Mouse (Mus musculus) kidney, adult 2 months (tissue): ENCODE results near the gene Hapln3. TPM values are rescaled to one million over a fixed set of nuclear protein-coding genes. Genes with fewer than 3 reads are reported as not detected.

ENCODE experiments used
- DNase-seq: peaks from one replicate; pipeline ENCODE4 v3.0.0; 2021
- H3K27ac ChIP-seq: fragments of 200-500 bp; 2 replicates; pipeline ENCODE4 v1.5.1; 2012; ENCODE audit warnings: low read depth, low read length, control low read depth, inconsistent platforms; ENCODE audit not compliant: insufficient read depth
- H3K27me3 ChIP-seq: fragments of 200-500 bp; replicated peaks from 2 replicates; pipeline ENCODE4 v1.6.1; 2012; ENCODE audit warnings: mild to moderate bottlenecking, moderate library complexity, low read length, inconsistent platforms; ENCODE audit not compliant: control insufficient read depth, insufficient read depth
- H3K36me3 ChIP-seq: fragments of 200-500 bp; 2 replicates; pipeline ENCODE4 v1.6.1; 2012; ENCODE audit warnings: mild to moderate bottlenecking, moderate library complexity, low read length, inconsistent platforms; ENCODE audit not compliant: control insufficient read depth, insufficient read depth
- H3K4me1 ChIP-seq: fragments of 200-500 bp; 2 replicates; pipeline ENCODE4 v1.6.1; 2011; ENCODE audit warnings: low read length; ENCODE audit not compliant: control insufficient read depth, insufficient read depth
- H3K4me3 ChIP-seq: fragments of 200-500 bp; 2 replicates; pipeline ENCODE4 v1.5.1; 2011; ENCODE audit warnings: mild to moderate bottlenecking, low read depth, low read length, control low read depth; ENCODE audit not compliant: insufficient read depth
- CTCF ChIP-seq: fragments of 200-500 bp; conservative IDR thresholded peaks from 2 replicates; pipeline ENCODE4 v1.5.1; 2011; ENCODE audit warnings: low read depth, mild to moderate bottlenecking, control low read depth, low read length, moderate library complexity, mixed read lengths; ENCODE audit not compliant: insufficient read depth, insufficient read length
- POLR2A ChIP-seq: fragments of 200-500 bp; IDR thresholded peaks from one replicate; pipeline ENCODE4 v1.6.1; 2011; ENCODE audit warnings: low read depth, low read length, control low read depth
- WGBS: fragments of 180-500 bp; shearing (Covaris S2); methylation state at CpG from one replicate; pipeline ENCODE4 v1.1.7; 2018; 5-methylcytosine and 5-hydroxymethylcytosine counted together
- polyA plus RNA-seq: library from polyadenylated mRNA; depleted of rRNA; stranded (reverse); fragments of >200 nt; gene quantifications from 2 replicates; pipeline ENCODE4 v1.2.3, GENCODE M21; 2012

Gene Hapln3
- polyA plus RNA-seq, 1 experiment = 3.1 TPM

GRCm38 (mm10) chr7:79147931-79148653 lies 17.3 kb upstream of the Hapln3 start:
- no peak for TF ChIP-seq CTCF
- no peak for TF ChIP-seq POLR2A
- Histone ChIP-seq H3K27ac (peak overlapping the region; percentile 17), H3K4me1 (no peaks in the 10 kb centered on the region; the same call in 1 of the 2 replicates), H3K4me3 (peak overlapping the region; percentile 95), H3K36me3 (no peaks in the 10 kb centered on the region), H3K27me3 (no peaks in the 10 kb centered on the region)
- WGBS = 15% methylated on average over 19 of the region's 20 CpGs
- DNase-seq = no peak

- Histone ChIP-seq H3K4me1 (no peaks in the 10 kb centered on the region; the same call in 1 of the 2 replicates), H3K36me3 (no peaks in the 10 kb centered on the region), H3K27me3 (no peaks in the 10 kb centered on the region), H3K27ac (no peak overlapping the region), H3K4me3 (peak overlapping the region; percentile 95; the same call in 1 of the 2 replicates)
- DNase-seq = peak; percentile 40
- WGBS = 50% methylated on average over 12 of the region's 12 CpGs
- TF ChIP-seq POLR2A = no peak
- no peak for TF ChIP-seq CTCF
Measured at GRCm38 (mm10) chr7:79147011-79147837, 16.4 kb upstream of the Hapln3 start.

- peak; percentile 77 for DNase-seq
- no peak for TF ChIP-seq POLR2A
- peak; percentile 89 for TF ChIP-seq CTCF
- 37% methylated on average over 8 of the region's 8 CpGs for WGBS
- H3K27me3 ChIP-seq = no peaks in the 10 kb centered on the region
- no peaks in the 10 kb centered on the region for H3K36me3 ChIP-seq
- H3K27ac ChIP-seq = no peak overlapping the region
- H3K4me3 ChIP-seq = no peak overlapping the region
- H3K4me1 ChIP-seq = no peaks in the 10 kb centered on the region
Measured at GRCm38 (mm10) chr7:79140897-79141296, 10.1 kb upstream of the Hapln3 start.

GRCm38 (mm10) chr7:79139891-79140591 lies 9.2 kb upstream of the Hapln3 start:
- no peaks in the 10 kb centered on the region for H3K4me1 ChIP-seq
- H3K27ac ChIP-seq = no peak overlapping the region
- H3K27me3 ChIP-seq = no peaks in the 10 kb centered on the region
- H3K36me3 ChIP-seq = no peaks in the 10 kb centered on the region
- TF ChIP-seq POLR2A (no peak), CTCF (no peak)
- no peak overlapping the region for H3K4me3 ChIP-seq
- 60% methylated on average over 4 of the region's 4 CpGs for WGBS
- no peak for DNase-seq

- Histone ChIP-seq H3K27ac (no peak overlapping the region), H3K4me3 (no peak overlapping the region), H3K36me3 (no peaks in the 10 kb centered on the region), H3K4me1 (no peaks in the 10 kb centered on the region), H3K27me3 (no peaks in the 10 kb centered on the region)
- DNase-seq = no peak
- TF ChIP-seq CTCF (no peak), POLR2A (no peak)
- 77% methylated on average over 6 of the region's 6 CpGs for WGBS
Measured at GRCm38 (mm10) chr7:79139328-79139824, 8.6 kb upstream of the Hapln3 start.

GRCm38 (mm10) chr7:79133391-79133790 lies 2.6 kb upstream of the Hapln3 start:
- Histone ChIP-seq H3K36me3 (no peaks in the 10 kb centered on the region), H3K4me3 (no peak overlapping the region), H3K27ac (no peak overlapping the region), H3K27me3 (no peaks in the 10 kb centered on the region), H3K4me1 (no peaks in the 10 kb centered on the region)
- TF ChIP-seq CTCF (0 out of 2 replicates have a peak, but pooled peaks have one; percentile 10), POLR2A (no peak)
- WGBS = 45% methylated on average over 6 of the region's 6 CpGs
- no peak for DNase-seq
